Mouse (Mus musculus): ENCODE results near the gene Usp30. TPM values are rescaled to one million over a fixed set of nuclear protein-coding genes. Genes with fewer than 3 reads are reported as not detected.
A peak's percentile ranks its signal among the peaks of the same experiment; 100 is the strongest.

Gene Usp30
- total RNA-seq (2022): 10 to 100 TPM; 32.0 to 61.9 (median 50.0) TPM

DNA sequence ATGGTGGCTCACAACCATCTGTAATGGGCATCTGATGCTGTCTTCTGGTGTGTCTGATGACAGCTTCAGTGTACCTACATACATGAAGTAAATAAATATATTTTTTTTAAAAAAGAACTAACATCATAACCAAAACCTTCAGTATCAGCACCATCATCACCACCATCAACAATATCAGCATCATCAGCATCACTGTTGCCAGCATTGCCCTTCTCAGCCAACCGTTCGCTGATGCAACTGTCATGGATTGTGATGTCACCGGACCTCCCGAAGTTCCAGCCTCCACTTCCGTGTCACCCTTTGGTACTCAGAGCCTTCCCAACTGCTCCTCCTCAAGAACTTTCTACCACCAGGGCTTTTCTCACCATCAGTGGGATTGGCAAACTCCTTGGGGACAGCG is at the start of gene Usp30:
Gene Usp30, plus strand, starts transcription at position 301 of the 400 bp plus-strand sequence.
- DNase-seq: no peak

DNA sequence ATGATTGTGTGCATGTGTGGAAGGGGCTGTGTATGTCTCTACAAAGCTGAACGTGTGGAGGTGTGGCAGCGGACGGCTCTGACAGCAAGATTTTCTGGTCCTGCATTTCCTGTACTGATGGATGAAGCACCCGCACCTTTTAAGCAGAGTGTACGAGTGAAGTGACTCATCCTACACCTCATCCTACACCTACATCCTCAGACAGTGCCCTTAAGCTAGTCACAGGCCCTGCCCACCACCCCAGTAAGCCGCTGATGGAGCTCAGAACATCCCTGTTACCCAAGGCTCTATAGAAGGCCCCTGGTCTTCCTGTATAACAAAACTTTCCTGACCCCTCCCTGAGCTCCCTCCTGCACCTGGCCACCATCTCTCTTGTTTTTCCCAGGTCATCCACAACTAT is 40.9 kb upstream of the Usp30 start:
- DNase-seq: no peak

GRCm38 (mm10) chr5:114024885-114025284 is 40.4 kb upstream of the Usp30 start:
- no peak for DNase-seq

DNA sequence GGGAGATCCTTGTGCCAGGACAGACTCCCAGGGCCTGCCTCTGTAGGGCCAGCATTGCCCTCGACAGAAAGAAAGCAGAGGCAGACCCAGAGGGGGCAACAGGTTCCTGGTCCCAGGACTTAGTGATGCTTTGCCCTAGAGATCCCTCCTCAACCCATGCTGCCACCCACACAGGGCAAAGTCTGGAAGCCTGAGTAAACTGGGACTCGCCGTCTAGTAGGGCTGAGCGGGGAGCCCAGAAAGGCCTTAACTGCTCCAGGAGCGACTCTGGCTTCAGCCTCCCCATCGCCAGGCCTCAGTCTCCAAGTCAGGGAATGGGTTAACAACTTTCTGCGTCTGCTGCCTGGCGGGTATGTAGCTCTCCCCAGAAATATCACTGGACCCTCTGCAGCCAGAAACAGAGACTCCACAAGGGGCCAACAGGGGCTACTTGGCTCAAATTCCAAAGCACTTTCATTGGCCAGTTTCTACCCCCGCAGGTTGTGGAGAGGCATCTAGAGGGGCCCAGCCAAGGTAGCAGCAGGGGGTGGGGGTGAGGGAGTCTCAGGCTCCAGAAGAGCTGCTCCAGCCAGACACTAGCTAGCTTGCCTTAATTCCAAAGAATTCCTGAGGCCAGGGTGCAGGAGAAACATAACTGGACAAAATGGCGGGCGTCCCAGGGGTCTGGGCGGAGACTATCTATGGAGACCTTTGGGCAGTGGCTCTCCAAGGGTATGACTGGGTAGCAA is 37.9 kb upstream of the Usp30 start:
- no peak for DNase-seq

GRCm38 (mm10) chr5:114028111-114028510 is 37.1 kb upstream of the Usp30 start:
- no peak for DNase-seq

GRCm38 (mm10) chr5:114030652-114031051 is 34.6 kb upstream of the Usp30 start:
- no peak for DNase-seq

DNA sequence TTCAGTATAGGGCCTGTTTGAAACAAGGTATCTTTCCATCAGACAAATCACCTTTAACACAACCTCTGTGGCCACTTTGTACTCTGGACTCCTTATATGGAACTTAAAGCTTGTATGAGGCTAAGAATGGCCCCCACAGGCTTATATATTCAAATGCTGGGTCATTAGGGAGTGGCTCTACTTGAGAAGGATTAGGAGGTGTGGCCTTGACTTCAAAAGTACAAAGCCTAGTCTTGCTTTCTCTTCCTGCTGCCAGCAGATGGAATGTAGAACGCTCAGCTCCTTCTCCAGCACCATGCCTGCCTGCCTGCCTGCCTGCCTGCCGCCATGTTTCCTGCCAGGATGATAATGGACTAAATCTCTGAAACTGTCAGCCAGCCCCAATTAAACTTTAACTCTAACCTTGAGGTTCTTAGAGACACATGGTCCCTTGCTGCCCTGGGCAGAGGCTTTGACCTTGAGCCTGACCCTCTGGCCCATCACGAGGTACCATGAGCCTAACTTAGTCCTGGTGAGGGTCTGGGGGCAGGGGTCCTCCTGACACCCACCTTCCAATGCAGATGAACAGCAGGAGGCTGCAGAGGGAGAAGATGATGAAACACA is 33.0 kb upstream of the Usp30 start:
- no peak for DNase-seq

GRCm38 (mm10) chr5:114034393-114034792 is 30.9 kb upstream of the Usp30 start:
- no peak for DNase-seq

DNA sequence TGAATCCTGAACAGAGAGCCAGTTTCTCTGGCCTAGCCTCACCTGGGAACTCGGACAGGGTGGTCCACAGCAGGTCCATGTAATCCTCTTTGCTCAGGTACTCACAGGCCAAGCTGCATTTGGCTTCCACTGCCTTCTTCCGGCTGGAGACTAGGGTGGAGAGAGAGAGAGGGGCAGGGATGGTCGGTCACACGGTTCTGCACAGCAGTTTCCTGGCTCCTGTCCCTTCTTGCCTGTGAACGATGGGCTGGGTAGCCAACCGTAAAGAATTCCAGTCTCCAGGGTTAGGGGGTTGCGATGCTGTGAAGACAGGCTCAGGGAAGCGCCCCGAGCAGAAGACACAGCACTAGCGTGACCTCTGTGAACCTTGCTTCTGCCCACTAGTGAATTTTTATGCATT is 30.1 kb upstream of the Usp30 start:
- no peak for DNase-seq

- DNase-seq: no peak
These were observed 24.8 kb upstream of the Usp30 start for GRCm38 (mm10) chr5:114040508-114040907.

DNA sequence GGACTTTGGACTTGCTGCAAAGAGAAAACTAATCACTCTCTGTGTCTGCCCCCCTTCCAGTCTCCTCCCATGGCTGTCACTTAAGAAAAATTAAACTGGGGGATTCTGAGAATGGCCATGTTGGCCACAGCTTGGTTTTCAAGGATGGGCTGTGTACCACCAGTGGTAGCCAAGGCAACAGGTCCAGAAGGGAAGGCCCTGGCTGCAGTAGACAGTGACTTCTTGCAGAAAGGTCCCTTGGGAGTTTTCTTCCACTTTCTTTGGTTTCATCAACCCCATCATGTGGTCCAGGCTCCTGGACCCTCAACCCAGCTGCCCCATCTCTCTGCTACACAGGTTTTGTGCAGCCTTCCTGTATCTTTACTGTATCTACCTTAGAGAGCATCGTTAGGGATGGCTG is 24.4 kb upstream of the Usp30 start:
- no peak for DNase-seq

- peak; percentile 3 for DNase-seq
These were observed 23.8 kb upstream of the Usp30 start for GRCm38 (mm10) chr5:114041327-114041930.

- DNase-seq: no peak
These were observed 21.5 kb upstream of the Usp30 start for GRCm38 (mm10) chr5:114043800-114044199.

DNA sequence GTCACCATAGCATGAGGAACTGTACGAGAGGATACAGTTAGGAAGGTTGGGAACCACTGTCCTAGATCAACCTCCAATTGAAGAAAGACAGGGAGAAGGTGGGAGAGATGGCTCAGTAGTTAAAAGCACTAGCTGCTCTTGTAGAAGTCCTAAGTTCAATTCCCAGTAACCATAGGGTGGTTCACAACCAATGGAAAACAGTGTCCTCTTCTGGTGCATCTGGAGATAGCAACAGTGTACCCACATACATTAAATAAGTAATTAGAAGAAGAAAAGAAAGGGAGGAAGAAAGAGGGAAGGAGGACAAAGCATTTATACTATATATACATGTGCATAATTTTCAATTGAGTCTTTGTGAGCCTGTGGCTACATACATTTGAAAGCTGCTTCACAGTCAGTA is 20.1 kb upstream of the Usp30 start:
- DNase-seq: no peak

GRCm38 (mm10) chr5:114046151-114046550 is 19.1 kb upstream of the Usp30 start:
- DNase-seq: no peak

DNA sequence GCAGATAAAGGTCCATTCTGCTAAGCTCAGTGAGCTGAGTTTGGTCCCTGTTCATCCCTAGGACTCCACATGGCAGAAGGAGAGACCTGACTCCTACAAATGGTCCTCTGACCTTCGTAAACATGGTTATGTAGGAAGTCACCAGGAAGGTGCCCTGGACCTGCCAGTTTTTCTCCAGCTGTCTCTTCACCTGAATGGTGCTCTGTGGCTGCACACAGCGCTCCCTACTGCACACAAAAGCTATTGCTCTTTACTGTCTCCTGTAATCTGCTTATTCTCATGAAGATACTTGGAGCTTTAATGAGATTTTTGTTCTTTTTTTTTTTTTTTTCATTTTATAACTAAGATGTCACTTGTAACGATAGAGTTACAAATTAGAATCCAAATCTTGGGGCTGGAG is 18.7 kb upstream of the Usp30 start:
- DNase-seq: no peak

- DNase-seq: no peak
These were observed 18.1 kb upstream of the Usp30 start for GRCm38 (mm10) chr5:114047182-114047581.

DNA sequence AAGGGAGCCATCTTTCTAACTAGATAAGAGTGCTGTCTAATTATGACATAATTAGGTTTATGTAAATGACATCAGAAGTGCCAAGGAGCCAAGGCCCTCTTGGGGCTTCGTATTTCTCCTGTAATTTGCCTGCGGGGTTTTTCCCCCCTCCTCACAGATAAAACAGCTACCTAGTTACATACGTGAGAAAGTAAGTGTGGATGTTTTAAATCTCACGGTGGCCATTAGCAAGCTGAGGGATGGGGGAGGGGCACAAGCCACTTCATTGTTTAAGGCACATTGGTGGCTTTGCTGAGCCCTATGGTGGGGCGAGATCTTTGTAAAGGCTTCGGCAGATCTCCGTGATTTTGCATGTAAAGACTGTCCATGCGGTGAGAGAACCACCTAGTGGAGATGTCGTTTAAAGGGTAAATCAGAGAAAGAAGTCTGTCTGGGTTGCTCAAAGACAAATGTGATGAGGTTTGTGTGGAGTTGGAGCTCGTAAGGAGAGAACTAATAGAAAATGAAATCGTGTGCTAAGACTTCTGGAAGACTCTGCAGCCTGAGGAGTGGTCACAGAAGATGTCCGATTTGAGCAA is 16.4 kb upstream of the Usp30 start:
- DNase-seq: no peak

GRCm38 (mm10) chr5:114052246-114052761 is 13.0 kb upstream of the Usp30 start:
- DNase-seq: peak; percentile 59

GRCm38 (mm10) chr5:114057129-114057731 is 8.0 kb upstream of the Usp30 start:
- DNase-seq: no peak

- no peak for DNase-seq
These were observed 3.6 kb upstream of the Usp30 start for GRCm38 (mm10) chr5:114061675-114062074.

GRCm38 (mm10) chr5:114063958-114064357 is 1.3 kb upstream of the Usp30 start:
- DNase-seq: no peak

DNA sequence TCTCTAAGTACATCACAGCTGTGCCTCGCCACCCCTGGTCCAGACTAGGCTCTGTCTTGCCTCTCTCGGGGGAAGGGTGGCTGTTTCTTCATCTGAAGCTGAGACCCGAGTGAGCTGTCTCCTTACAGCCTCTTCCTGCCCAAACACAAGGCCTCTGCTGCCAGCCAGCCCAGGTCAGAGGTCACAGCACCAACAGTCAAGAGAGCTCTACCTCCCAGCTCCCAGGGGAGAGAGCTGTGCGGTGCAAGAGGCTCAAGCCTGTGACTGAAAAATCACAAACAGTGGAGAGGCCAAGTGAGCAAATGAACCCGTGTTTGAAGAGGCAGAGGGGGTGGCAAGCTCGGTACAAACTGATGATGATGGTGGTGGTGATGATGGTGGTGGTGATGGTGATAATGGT is 1.3 kb downstream of the Usp30 start:
- no peak for DNase-seq
